Mouse (Mus musculus) bone marrow macrophage, adult 2 months (primary cell): ENCODE data around the gene Rps12. TPM values are rescaled to one million over a fixed set of nuclear protein-coding genes. Genes with fewer than 3 reads are reported as not detected.
"Not testable (repeated sequence)": the region's sequence is repeated elsewhere in the genome, so short reads cannot be mapped to it uniquely, and the experiment has no call there.

Experiments
- H3K27ac ChIP-seq: 2 replicates; pipeline ENCODE4 v1.5.1; 2012; ENCODE audit warnings: low read depth, low read length; ENCODE audit not compliant: insufficient read depth
- H3K4me1 ChIP-seq: 2 replicates; pipeline ENCODE4 v1.6.1; 2012; ENCODE audit warnings: low read length; ENCODE audit not compliant: control insufficient read depth, insufficient read depth
- H3K4me3 ChIP-seq: 2 replicates; pipeline ENCODE4 v1.5.1; 2012; ENCODE audit warnings: mild to moderate bottlenecking, low read length, moderate library complexity; ENCODE audit not compliant: insufficient read depth
- CTCF ChIP-seq: IDR thresholded peaks from 2 replicates; pipeline ENCODE4 v1.5.1; 2012; ENCODE audit warnings: low read depth, mild to moderate bottlenecking, low read length, moderate library complexity
- POLR2A ChIP-seq: IDR thresholded peaks from 2 replicates; pipeline ENCODE4 v1.6.1; 2012; ENCODE audit warnings: mild to moderate bottlenecking, low read depth, low read length, borderline replicate concordance
- polyA plus RNA-seq: library from polyadenylated mRNA; stranded (reverse); fragments of >200 nt; gene quantifications from 2 replicates; pipeline ENCODE4 v1.2.4, GENCODE M21; 2012; ENCODE audit not compliant: missing spikeins, insufficient read depth, insufficient read length

Gene Rps12
- polyA plus RNA-seq, 1 experiment: 182 TPM

DNA sequence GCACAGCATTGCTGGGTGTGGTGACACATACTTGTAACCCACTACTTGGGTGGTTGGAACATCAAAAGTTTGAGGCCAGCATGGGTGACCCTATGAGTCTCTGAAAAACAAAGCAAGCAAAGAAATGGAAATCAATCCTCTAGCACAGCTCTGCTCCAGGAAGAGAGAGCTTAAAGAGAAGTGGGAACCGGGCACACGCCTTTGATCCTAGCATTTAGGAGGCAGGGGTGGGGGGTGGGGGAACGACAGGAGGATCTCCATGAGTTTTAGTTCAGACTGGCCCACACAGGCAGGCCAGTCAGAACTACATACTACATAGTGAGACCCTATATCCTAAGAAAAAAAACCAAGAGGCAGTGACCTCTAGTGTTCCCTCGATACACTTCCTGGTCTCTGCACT lies 19.1 kb upstream of the Rps12 start:
- no peak for TF ChIP-seq CTCF
- no peak for TF ChIP-seq POLR2A
- H3K4me1 ChIP-seq: peaks cover 7% of the 10 kb centered on the region

DNA sequence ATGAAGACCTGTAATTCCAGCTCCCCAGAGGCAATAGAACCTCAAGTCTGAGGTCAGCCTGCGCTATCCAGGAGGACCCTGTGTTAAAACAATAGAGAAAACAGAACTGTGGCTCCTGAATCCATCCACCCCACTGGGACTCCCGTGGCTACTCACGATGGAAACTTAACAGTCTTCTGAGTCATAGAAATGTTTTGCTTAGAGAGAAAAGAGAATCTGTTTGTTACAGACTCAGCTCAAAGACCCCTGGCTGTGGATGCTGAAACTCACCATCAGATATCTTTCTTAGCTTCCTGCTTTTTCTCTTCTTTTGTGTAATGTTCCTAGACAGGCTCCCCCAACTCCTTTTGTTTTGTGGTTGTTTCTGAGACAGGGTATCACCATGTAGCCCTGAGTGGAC lies 17.6 kb upstream of the Rps12 start:
- TF ChIP-seq CTCF: no peak
- no peak for TF ChIP-seq POLR2A
- Histone ChIP-seq H3K27ac (no peak overlapping the region), H3K4me1 (peaks cover 7% of the 10 kb centered on the region), H3K4me3 (no peak overlapping the region)

More for the DNA sequence above, 19.1 kb upstream of the Rps12 start:
- no peak overlapping the region for H3K27ac ChIP-seq
- no peak overlapping the region for H3K4me3 ChIP-seq

GRCm38 (mm10) chr10:23802911-23803310 lies 15.8 kb upstream of the Rps12 start:
- Histone ChIP-seq H3K4me3 (no peak overlapping the region), H3K27ac (no peak overlapping the region), H3K4me1 (peaks cover 7% of the 10 kb centered on the region)
- no peak for TF ChIP-seq CTCF
- no peak for TF ChIP-seq POLR2A

- Histone ChIP-seq H3K27ac (no peak overlapping the region), H3K4me3 (no peak overlapping the region), H3K4me1 (peaks cover 7% of the 10 kb centered on the region)
- TF ChIP-seq CTCF (no peak), POLR2A (no peak)
Measured at GRCm38 (mm10) chr10:23799933-23800332, 12.9 kb upstream of the Rps12 start.

DNA sequence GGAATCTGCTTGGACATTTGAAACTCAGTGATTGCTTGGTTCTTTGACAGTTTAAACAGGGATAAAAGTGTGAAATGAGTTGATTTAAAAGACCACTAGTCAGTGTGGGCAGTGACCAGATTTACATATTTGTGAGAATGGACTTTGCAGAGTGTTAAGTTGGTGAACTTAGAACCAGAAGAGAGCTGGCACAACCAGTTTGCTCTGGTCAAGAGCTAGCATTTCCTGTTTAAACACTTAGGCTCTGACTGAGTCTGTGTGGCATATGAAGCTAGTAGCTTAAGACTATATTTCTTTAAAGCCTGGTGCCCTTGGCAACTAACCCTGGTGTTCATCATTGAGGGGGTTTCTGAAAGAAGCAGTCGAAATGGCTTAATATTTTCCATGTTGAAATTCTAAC lies 11.1 kb upstream of the Rps12 start:
- Histone ChIP-seq H3K4me3 (no peak overlapping the region), H3K4me1 (peaks cover 6% of the 10 kb centered on the region), H3K27ac (no peak overlapping the region)
- TF ChIP-seq CTCF (no peak), POLR2A (no peak)

- Histone ChIP-seq H3K4me1 (peaks cover 2% of the 10 kb centered on the region), H3K27ac (no peak overlapping the region), H3K4me3 (no peak overlapping the region)
- no peak for TF ChIP-seq POLR2A
- no peak for TF ChIP-seq CTCF
Measured at GRCm38 (mm10) chr10:23797606-23798005, 10.5 kb upstream of the Rps12 start.

DNA sequence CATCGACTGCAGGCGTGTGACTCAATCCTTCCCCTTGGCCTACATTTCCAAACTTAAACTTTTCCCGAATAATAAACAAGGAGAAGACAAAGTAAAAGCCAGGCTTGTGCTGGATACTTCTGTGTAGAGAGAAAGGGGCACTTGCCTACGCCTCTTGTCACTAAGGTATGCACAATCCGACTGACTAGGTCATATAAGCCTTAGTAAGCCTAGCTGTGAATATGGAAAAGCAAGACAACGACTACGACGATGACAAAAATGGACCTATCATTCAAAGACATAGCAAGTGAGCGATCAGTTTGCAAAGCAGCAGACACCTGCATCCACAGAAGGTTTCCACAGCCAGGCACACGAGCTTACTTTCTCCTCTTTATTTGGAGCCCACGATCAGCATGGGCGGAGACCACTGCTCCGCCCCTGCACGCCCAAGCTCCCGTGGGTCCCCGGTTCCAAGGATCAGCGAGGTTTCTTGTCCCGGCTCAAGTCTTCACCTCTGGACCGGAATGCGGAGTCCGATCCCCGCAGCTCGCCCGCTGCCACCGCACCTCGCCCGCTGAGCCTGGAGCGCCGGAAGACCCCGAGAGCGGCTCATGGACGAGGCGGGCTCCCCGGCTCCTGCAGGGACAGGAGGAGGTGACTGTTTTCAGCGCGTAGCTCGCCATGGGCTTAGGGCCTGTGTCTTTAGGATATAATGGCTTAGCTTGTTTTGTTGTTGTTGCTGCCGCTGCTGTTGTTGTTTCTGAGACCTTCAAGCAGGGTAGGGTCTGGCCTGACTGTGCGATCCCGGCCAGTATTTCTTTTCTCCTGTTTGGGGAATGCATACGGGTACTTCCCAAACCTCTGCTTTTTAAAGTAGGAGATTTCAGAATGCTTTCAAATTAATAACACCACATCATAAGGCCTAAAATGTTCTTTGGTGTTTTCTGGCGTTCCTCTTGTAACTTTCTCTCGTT lies 9.8 kb upstream of the Rps12 start, which contains the start of gene Slc18b1:
Gene Slc18b1 (plus strand): TSS at position 436 of the 953 bp plus-strand sequence.
- peak within 1 kb of the TSS; percentile 46 for H3K4me3 ChIP-seq
- TF ChIP-seq CTCF (no peak), POLR2A (no peak)
- H3K4me1 ChIP-seq: no peaks in the 10 kb centered on the region
- no peak within 1 kb of the TSS for H3K27ac ChIP-seq

DNA sequence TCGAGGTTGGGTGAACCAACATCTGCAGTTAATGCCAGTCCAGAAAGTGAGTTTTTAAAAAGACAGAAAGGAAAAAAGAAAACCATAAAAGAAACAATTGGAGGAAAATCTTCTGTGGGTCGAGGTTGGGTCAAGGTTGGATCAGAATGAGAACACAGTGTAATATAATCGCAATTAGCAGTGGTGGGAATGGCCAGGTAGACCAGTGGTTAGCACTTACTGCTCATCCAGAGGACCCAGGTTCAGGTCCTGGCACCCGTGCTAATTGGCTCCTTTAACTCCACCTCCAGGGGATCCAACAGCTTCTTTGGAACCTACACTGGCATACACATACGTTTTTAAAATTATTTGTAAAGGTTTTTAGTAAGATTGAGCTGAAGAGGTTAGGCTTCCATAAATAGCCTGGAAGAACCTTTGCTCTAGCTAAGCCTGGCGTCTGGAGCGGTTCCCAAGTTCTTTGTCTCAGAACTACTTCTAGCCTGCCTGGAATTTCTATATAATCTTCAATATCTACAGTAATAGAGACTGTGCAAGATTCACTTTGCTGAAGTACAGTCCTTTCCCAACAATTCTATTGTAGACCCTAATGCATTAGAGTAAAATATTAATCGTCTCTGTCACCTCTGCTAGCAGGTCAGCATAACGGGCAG lies 8.9 kb upstream of the Rps12 start:
- no peak for TF ChIP-seq CTCF
- no peak for TF ChIP-seq POLR2A
- Histone ChIP-seq H3K4me1 (peaks cover 3% of the 10 kb centered on the region), H3K4me3 (no peak overlapping the region), H3K27ac (no peak overlapping the region)

- Histone ChIP-seq H3K27ac (peak overlapping the region; percentile 91), H3K4me3 (peak overlapping the region; percentile 84), H3K4me1 (peaks cover 9% of the 10 kb centered on the region)
- TF ChIP-seq CTCF (no peak), POLR2A (no peak)
Measured at GRCm38 (mm10) chr10:23788056-23788600, 1.1 kb upstream of the Rps12 start.

- Histone ChIP-seq H3K4me3 (peak overlapping the region; percentile 88), H3K27ac (peak overlapping the region; percentile 77)
- not testable (repeated sequence) for H3K4me1 ChIP-seq
Measured at GRCm38 (mm10) chr10:23786631-23787038, 440 bp downstream of the Rps12 start.
